ENCODE assay signal across 20 mouse cellular contexts in genomic region chr1:118485572-118485971, GRCm38 (mm10).
A peak's percentile ranks its signal among the peaks of the same experiment; 100 is the strongest.
DNase-seq lines count a peak whose midpoint lies in the region; ATAC-seq and TF ChIP-seq lines count a peak whose summit lies in the region.
"Had no signal": no experiment of that assay in that cellular context is flagged by ENCODE, and none has a peak within 500 bp of the region (broad histone marks: within the 10 kb centered on the region; RNA-seq: fewer than 3 reads in every experiment).

No protein-coding gene starts in this region.

- no peak overlapping the region for H3K4me3 ChIP-seq in layer of hippocampus, adult 2 months
- peak overlapping the region in 1 of 2 experiments; percentile 62; a peak in 2 of 4 replicates for H3K4me3 ChIP-seq in heart, embryonic 14.5 days (ENCODE audit: control insufficient read depth in 1 of 2, insufficient read depth in 1 of 2, low read depth in 1 of 2, low read length in 2 of 2)
- no peak overlapping the region for H3K4me3 ChIP-seq in stomach, postnatal 0 days (ENCODE audit: low read depth, low read length)
- H3K4me3 ChIP-seq: forebrain, embryonic 12.5 days; limb, embryonic 15.5 days; midbrain, embryonic 13.5 days; myocyte had no signal

- peak overlapping the region; percentile 92 for H3K9ac ChIP-seq in heart, embryonic 14.5 days (ENCODE audit: low read length)
- no peak overlapping the region for H3K9ac ChIP-seq in stomach, postnatal 0 days (ENCODE audit: low read length)
- H3K9ac ChIP-seq: forebrain, embryonic 12.5 days; hindbrain, embryonic 14.5 days; limb, embryonic 15.5 days; midbrain, embryonic 13.5 days had no signal

- peak overlapping the region; percentile 80 for H3K4me2 ChIP-seq in heart, embryonic 14.5 days (ENCODE audit: low read length)
- H3K4me2 ChIP-seq in stomach, postnatal 0 days (replicated peaks; ENCODE audit: low read depth) = no peak overlapping the region
- H3K4me2 ChIP-seq: forebrain, embryonic 12.5 days; hindbrain, embryonic 14.5 days; limb, embryonic 15.5 days; midbrain, embryonic 13.5 days had no signal

- no peaks in the 10 kb centered on the region for H3K9me3 ChIP-seq in heart, embryonic 14.5 days (ENCODE audit: control insufficient read depth, low read length)
- no peaks in the 10 kb centered on the region for H3K9me3 ChIP-seq in stomach, postnatal 0 days (ENCODE audit: control insufficient read depth, low read length)
- H3K9me3 ChIP-seq: forebrain, embryonic 12.5 days; limb, embryonic 15.5 days; midbrain, embryonic 13.5 days had no signal

- no peak for TF ChIP-seq EP300 in stomach, postnatal 0 days (optimal IDR thresholded peaks at IDR 0.05)

- H3K27ac ChIP-seq in layer of hippocampus, adult 2 months = peak overlapping the region; percentile 81
- peak overlapping the region; percentile 93 for H3K27ac ChIP-seq in heart, embryonic 14.5 days (replicated peaks in 1 of 2; ENCODE audit: control insufficient read depth in 1 of 2, insufficient read depth in 1 of 2, low read depth in 2 of 2, low read length in 2 of 2)
- H3K27ac ChIP-seq in stomach, postnatal 0 days (replicated peaks) = no peak overlapping the region
- H3K27ac ChIP-seq: forebrain, embryonic 12.5 days; hindbrain, embryonic 14.5 days; limb, embryonic 15.5 days; midbrain, embryonic 13.5 days had no signal

- peaks cover 10% of the 10 kb centered on the region; the same call in 1 of the 2 replicates for H3K36me3 ChIP-seq in heart, embryonic 14.5 days (ENCODE audit: control insufficient read depth, insufficient read depth, low read length)
- H3K36me3 ChIP-seq in stomach, postnatal 0 days (ENCODE audit: control insufficient read depth, insufficient read depth, low read length) = no peaks in the 10 kb centered on the region

- H3K27me3 ChIP-seq in heart, embryonic 14.5 days (ENCODE audit: control insufficient read depth, insufficient read depth, low read length) = no peaks in the 10 kb centered on the region
- no peaks in the 10 kb centered on the region for H3K27me3 ChIP-seq in stomach, postnatal 0 days (ENCODE audit: control insufficient read depth, insufficient read depth, low read length)
- H3K27me3 ChIP-seq: forebrain, embryonic 12.5 days; limb, embryonic 15.5 days; midbrain, embryonic 13.5 days had no signal

- DNase-seq in frontal cortex, adult 2 months (ENCODE audit: extremely low spot score in 1 of 2, low spot score in 1 of 2) = no peak
- peak in 1 of 2 experiments; percentile 50 for DNase-seq in layer of hippocampus, adult 2 months (ENCODE audit: low spot score in 2 of 2)
- DNase-seq in layer of hippocampus, postnatal 25 days (ENCODE audit: extremely low spot score in 1 of 2, low spot score in 1 of 2) = no peak
- peak; percentile 39 for DNase-seq in brain, adult 2 months (ENCODE audit: low read depth, low spot score)
- DNase-seq in ovary, postnatal 36 days (ENCODE audit: low spot score) = no peak
- DNase-seq in stomach, postnatal 0 days (ENCODE audit: low spot score) = no peak
- DNase-seq: B cell, adult 2 months; cerebellum, adult 18-20 months; gastrocnemius, postnatal 10 days; kidney, adult 9 months; lung, adult 2 months; right cerebral cortex, postnatal 25 days; thymus, adult 18-20 months had no signal

- ATAC-seq in frontal cortex, adult (ENCODE audit: low TSS enrichment) = 0 out of 2 replicates have a peak, but pooled peaks have one; percentile 10
- ATAC-seq in heart, embryonic 14.5 days (ENCODE audit: insufficient number of reproducible peaks, insufficient read depth, low FRiP score, low read depth) = peak; percentile 20; the same call in 1 of the 2 replicates
- ATAC-seq in stomach, postnatal 0 days (ENCODE audit: low FRiP score, low TSS enrichment) = no peak
- ATAC-seq: midbrain, embryonic 13.5 days had no signal

- 19% methylated on average over 3 of the region's 3 CpGs for WGBS in heart, embryonic 14.5 days
- 60% methylated on average over 3 of the region's 3 CpGs for WGBS in stomach, postnatal 0 days

- H3K4me1 ChIP-seq in heart, embryonic 14.5 days (ENCODE audit: control insufficient read depth in 2 of 2, insufficient read depth in 2 of 2, low read length in 2 of 2) = peaks cover 4 to 50% of the 10 kb centered on the region in 2 experiments; a peak in 3 of 4 replicates
- no peaks in the 10 kb centered on the region for H3K4me1 ChIP-seq in stomach, postnatal 0 days (replicated peaks; ENCODE audit: control insufficient read depth, insufficient read depth)
- H3K4me1 ChIP-seq: limb, embryonic 15.5 days had no signal

- no peak for TF ChIP-seq CTCF in layer of hippocampus, adult 2 months (conservative IDR thresholded peaks at IDR 0.05)
- no peak for TF ChIP-seq CTCF in stomach, postnatal 0 days (IDR thresholded peaks at IDR 0.05; ENCODE audit: low read depth)
